Mouse (Mus musculus) lung, adult 2 months (tissue): ENCODE measurements at regions not wholly inside any gene's neighbourhood (a gene's known extent, or its start where the extent isn't known, plus 50 kb on each side); places are given as distances from the start of the nearest gene placed in this dataset.

Experiments used
- CTCF ChIP-seq: fragments of 200-500 bp; IDR thresholded peaks from 2 replicates; pipeline ENCODE4 v1.5.1; 2011; ENCODE audit warnings: mild to moderate bottlenecking, low read length, control low read depth; ENCODE audit not compliant: insufficient read depth
- POLR2A ChIP-seq: fragments of 200-500 bp; IDR thresholded peaks from 2 replicates; pipeline ENCODE4 v1.6.1; 2011; ENCODE audit warnings: low read depth, mild to moderate bottlenecking, control low read depth, low read length, borderline replicate concordance; ENCODE audit errors: extremely low read depth

DNA sequence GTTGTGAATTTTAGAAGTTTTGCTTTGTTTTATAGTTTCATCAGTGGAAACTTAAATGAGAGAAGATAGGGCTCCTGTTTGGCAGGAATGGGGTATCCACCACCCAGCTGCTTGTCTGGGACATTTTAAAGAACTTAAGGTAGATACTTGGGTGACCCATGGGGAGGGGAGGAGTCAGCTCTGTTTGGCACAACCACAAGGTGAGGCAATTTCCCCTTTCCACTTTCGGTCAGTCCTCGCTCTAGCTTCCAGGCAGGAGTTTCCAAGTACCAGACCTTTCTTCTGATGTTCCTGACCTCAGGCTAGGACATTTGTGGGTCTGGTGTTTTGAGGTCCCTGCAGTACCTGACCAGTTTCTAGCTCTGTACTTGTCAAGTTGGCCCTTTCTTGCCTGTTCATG lies 142.5 kb upstream of the Atp6ap2 start:
- TF ChIP-seq POLR2A: no peak
- no peak for TF ChIP-seq CTCF
